Mouse (Mus musculus): ENCODE data around the gene Sult2b1.
A peak's percentile ranks its signal among the peaks of the same experiment; 100 is the strongest.

Sult2b1 gene

GRCm38 (mm10) chr7:45710477-45711191, 73.8 kb downstream of the Sult2b1 start:
- DNase-seq, result no peak

GRCm38 (mm10) chr7:45709677-45710355, 74.7 kb downstream of the Sult2b1 start:
- DNase-seq, result no peak

- DNase-seq, result no peak
Observed at GRCm38 (mm10) chr7:45709036-45709435, 75.4 kb downstream of the Sult2b1 start.

GRCm38 (mm10) chr7:45708221-45708761, 76.2 kb downstream of the Sult2b1 start:
- no peak for DNase-seq

GRCm38 (mm10) chr7:45707375-45707967, 77.0 kb downstream of the Sult2b1 start:
- DNase-seq, result peak; percentile 93

GRCm38 (mm10) chr7:45706721-45707241, 77.7 kb downstream of the Sult2b1 start:
- peak; percentile 86 for DNase-seq

- DNase-seq, result peak; percentile 80
Observed at GRCm38 (mm10) chr7:45705873-45706281, 78.6 kb downstream of the Sult2b1 start.

- no peak for DNase-seq
Observed at GRCm38 (mm10) chr7:45705443-45705864, 79.0 kb downstream of the Sult2b1 start.

GRCm38 (mm10) chr7:45704730-45705442, 79.6 kb downstream of the Sult2b1 start, which contains the start of gene Dbp:
Gene Dbp, plus strand, starts transcription at chr7:45705088.
- DNase-seq, result peak; percentile 100

GRCm38 (mm10) chr7:45704046-45704559, 80.4 kb downstream of the Sult2b1 start:
- DNase-seq, result peak; percentile 81

- no peak for DNase-seq
Observed at GRCm38 (mm10) chr7:45703521-45704033, 80.9 kb downstream of the Sult2b1 start.

- no peak for DNase-seq
Observed at GRCm38 (mm10) chr7:45702809-45703520, 81.5 kb downstream of the Sult2b1 start.

- DNase-seq, result no peak
Observed at GRCm38 (mm10) chr7:45702316-45702715, 82.2 kb downstream of the Sult2b1 start.

GRCm38 (mm10) chr7:45701607-45702006, 82.9 kb downstream of the Sult2b1 start:
- DNase-seq, result no peak

GRCm38 (mm10) chr7:45701072-45701471, 83.4 kb downstream of the Sult2b1 start:
- no peak for DNase-seq

GRCm38 (mm10) chr7:45700301-45701015, 84.0 kb downstream of the Sult2b1 start:
- peak; percentile 89 for DNase-seq

- peak; percentile 67 for DNase-seq
Observed at GRCm38 (mm10) chr7:45699523-45700141, 84.8 kb downstream of the Sult2b1 start, which contains the start of gene Car11. Gene Car11, plus strand, starts transcription at chr7:45699843.

- no peak for DNase-seq
Observed at GRCm38 (mm10) chr7:45697894-45698293, 86.6 kb downstream of the Sult2b1 start.

GRCm38 (mm10) chr7:45695098-45695497, 89.4 kb downstream of the Sult2b1 start:
- no peak for DNase-seq

Measured in right cerebral cortex, adult 18-20 months (tissue).